Mouse (Mus musculus) kidney, adult 11 months (tissue): Measurements from ENCODE around the gene Itgb2l.

Source experiments
- DNase-seq: peaks from one replicate; pipeline ENCODE4 v3.0.0; 2022

The Itgb2l gene

DNA sequence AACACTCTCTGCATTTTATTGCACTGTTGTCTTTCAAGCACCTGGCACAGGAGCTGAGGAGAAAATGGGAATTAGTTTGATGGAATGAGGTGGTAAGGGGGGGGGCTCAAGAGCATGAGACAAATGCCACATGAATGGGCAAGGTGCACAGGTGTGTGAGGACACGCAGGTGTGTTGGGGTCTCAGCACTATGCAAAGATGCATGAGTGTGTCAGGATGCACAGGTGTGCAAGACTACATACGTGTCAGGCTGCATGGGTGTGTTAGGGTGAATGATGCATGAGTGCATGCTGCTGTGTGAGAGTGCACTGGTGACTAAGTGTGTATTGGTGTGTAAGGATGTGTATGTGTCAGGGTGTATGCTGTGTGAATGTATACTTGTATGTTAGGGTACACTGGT is 18.4 kb downstream of the Itgb2l start:
- no peak for DNase-seq

DNA sequence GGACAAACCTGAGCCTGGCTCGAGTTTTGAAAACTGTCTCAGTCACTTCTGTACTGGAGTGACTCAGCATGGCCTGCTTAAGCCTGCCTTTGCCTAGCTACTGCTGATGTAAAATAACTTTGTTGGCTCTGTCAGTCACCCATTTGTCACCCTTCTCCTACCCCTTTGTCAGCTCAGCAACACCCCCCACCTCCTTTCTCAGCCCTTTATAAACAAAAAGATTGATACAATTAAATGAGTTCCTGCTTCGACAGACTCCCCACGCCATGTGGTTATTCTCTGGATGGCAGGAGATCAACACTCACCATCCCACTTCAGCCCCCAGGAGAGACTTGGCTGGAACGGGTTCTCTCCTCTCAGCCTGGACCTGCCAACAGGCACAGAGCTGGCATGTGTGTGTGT is 35.4 kb downstream of the Itgb2l start:
- DNase-seq: no peak

DNA sequence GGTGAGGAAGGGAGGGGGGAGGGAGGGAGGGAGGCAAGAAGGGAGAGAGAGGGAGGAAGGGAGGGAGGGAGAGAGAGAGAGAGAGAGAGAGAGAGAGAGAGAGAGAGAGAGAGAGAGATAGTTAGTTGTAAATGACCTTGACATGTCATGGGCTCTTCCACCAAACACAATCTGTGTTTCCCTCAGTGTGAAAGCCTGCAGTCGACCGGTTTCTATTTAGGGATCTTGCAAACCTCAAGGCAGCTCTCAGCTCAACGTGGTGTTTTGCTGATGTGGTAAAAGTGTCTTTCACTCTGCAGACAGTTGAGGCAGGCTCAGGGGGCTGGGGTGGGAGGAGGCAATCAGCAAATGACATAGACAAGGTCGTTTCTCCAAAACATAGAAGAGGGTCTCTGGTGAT is 37.1 kb downstream of the Itgb2l start:
- DNase-seq: no peak

- DNase-seq: no peak
Observed at GRCm38 (mm10) chr16:96402294-96402693, 41.1 kb downstream of the Itgb2l start.

- no peak for DNase-seq
Observed at GRCm38 (mm10) chr16:96400046-96400445, 43.4 kb downstream of the Itgb2l start.

- no peak for DNase-seq
Observed at GRCm38 (mm10) chr16:96398806-96399205, 44.6 kb downstream of the Itgb2l start.

DNA sequence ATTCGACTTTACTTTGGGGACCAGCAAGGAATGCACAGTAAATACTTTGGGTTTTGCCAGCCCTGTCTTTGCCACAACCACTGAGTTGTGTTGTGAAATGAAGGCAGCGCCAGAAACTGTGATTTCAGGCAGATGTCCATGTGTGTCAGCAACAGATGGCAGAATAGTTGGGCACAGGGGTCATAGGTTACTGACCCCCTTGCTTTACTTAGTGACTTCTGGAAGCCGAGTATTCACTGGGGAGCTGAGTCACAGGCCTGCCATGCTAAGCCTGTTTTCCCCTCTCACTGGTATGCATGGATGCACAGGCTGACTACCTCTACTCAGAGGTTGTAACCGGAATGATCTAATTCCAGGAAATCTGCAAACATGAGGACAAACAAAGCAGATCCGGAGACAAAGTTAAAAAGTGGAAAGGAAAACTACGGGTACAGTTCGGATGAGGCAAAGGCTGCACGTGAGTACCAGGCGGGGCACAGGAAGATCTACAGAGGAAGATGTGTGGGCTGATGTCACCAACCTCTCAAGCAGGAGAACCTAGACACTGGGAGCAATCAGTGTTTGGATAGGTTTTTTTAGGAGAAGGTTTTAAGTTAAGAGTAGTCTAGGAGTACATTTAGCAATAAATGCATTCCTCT is 47.3 kb downstream of the Itgb2l start:
- no peak for DNase-seq

DNA sequence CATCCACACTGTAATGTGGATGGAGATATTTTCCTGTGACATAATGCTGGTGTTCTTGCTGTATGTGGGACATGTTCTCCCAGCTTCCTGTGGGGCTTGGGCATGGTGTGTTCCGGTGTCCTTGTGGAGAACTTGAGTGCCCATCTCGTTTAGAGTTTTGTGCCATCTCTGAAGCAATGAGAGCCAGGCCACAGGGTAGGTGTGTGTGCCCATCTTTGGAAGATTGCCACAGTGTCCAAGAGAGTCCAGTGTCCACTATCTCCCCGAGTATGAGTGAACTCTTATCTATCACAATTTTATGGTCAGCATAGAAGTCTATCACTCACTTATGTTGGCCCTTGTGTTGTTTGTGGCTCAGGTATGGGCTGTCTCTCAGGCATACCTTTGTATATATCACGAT is 47.9 kb downstream of the Itgb2l start:
- DNase-seq: no peak

- DNase-seq: no peak
Observed at GRCm38 (mm10) chr16:96391070-96391469, 52.3 kb downstream of the Itgb2l start.

GRCm38 (mm10) chr16:96388481-96388880 is 54.9 kb downstream of the Itgb2l start:
- no peak for DNase-seq

DNA sequence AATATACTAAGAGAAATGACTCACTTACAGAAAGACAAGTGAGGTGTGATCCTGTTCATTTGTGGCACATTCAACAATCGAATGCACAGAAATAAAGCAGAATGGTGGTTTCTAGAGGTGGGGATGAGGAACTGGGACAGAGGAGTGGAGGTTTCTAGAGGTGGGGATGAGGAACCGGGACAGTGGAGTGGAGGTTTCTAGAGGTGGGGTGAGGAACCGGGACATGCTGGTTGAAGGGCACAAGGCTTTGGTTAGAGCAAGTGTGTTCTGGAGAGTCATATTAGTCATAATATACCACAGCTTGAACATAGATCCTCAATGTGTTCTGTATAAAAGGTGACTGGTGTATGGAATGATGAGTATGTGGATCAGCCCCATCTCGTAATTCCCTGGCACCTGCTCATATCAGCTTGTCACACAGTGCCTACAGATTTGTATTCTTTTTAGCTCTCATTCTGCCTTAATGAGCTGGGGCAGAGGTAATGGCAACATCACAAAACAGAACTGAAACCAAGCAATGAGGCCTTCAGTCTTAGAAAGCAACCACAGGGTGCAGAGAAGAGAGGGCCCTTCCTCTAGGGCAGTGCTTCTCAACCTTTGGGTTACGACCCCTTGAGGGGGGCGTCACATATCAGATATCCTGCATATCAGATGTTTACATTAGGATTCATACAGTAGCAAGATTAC is 55.6 kb downstream of the Itgb2l start:
- DNase-seq: no peak

GRCm38 (mm10) chr16:96384741-96385140 is 58.7 kb downstream of the Itgb2l start:
- no peak for DNase-seq

GRCm38 (mm10) chr16:96382496-96383181 is 60.8 kb downstream of the Itgb2l start:
- DNase-seq: no peak

DNA sequence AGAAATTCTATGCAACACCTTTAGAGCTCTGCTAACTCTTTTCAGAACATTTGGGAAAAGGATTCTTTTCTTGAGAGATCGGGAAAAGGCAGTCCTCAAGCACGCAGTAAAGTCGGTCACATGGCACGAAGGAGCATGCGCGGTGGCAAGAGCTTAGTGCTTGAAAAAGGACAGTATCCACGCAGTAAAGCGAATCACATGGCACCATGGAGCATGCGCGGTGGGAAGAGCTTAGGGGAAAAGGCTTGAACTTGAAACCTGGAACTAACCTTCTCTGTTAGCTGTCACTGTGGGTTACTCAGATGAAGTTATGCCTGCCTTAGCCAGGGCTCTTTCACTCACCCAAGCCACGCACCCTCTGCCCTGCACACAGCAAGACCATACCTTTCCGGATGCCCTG is 62.0 kb downstream of the Itgb2l start:
- no peak for DNase-seq

GRCm38 (mm10) chr16:96378111-96378510 is 65.3 kb downstream of the Itgb2l start:
- DNase-seq: no peak

- DNase-seq: peak; percentile 62
Observed at GRCm38 (mm10) chr16:96376342-96376741, 67.1 kb downstream of the Itgb2l start.

DNA sequence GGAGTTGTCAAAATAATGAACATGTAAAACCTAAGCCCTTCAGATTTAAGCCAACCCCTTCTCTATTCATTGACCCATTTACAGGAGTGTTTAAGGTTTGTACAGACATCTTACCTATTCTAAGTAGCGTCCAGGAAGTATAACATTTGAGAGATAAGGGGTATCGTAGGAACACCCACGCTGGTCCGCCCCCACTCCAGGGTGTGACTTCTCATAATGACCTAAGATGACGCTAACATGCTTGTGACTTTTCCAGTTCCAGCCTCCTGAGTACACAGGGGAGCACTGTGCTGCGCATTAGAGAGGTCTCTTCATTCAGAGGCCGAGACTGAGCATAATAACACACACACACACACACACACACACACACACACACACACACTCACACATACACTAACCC is 67.9 kb downstream of the Itgb2l start:
- DNase-seq: no peak

DNA sequence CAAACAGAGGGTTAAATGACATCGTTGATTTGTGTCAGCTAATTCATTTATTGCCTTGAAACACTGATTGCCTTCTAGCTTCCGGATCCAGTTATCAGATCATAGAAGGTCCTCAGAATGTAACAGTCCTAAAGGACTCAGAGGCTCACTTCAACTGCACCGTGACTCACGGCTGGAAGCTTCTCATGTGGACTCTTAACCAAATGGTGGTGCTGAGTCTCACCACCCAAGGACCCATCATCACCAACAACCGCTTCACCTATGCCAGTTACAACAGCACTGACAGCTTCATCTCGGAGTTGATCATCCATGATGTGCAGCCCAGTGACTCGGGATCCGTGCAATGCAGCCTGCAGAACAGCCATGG is 70.7 kb downstream of the Itgb2l start:
- no peak for DNase-seq
